Mouse (Mus musculus): ENCODE measurements at regions not wholly inside any gene's neighbourhood (a gene's known extent, or its start where the extent isn't known, plus 50 kb on each side); places are given as distances from the start of the nearest gene placed in this dataset.

- H3K9ac ChIP-seq (ENCODE audit: control insufficient read depth, low read depth, low read length, poor library complexity, severe bottlenecking) = no peak overlapping the region
- H3K79me2 ChIP-seq (ENCODE audit: control insufficient read depth, insufficient read depth, low read length, poor library complexity) = no peaks in the 10 kb centered on the region
- H3K9me3 ChIP-seq (replicated peaks; ENCODE audit: insufficient read depth, low read length) = no peaks in the 10 kb centered on the region
- H3K27ac ChIP-seq (ENCODE audit: control insufficient read depth, low read depth, low read length) = no peak overlapping the region
- no peaks in the 10 kb centered on the region for H3K4me1 ChIP-seq (ENCODE audit: control insufficient read depth in 1 of 2, insufficient read depth in 2 of 2, low read length in 2 of 2)
- no peak overlapping the region for H3K4me3 ChIP-seq (ENCODE audit: control insufficient read depth in 1 of 2, insufficient read depth in 1 of 2, low read depth in 2 of 2, low read length in 2 of 2)
- no peaks in the 10 kb centered on the region for H3K36me3 ChIP-seq (ENCODE audit: control insufficient read depth in 1 of 2, insufficient read depth in 2 of 2, low read length in 2 of 2)
- no peak for DNase-seq (ENCODE audit: low read depth, low spot score)
- no peak for TF ChIP-seq HCFC1 (IDR thresholded peaks at IDR 0.05; ENCODE audit: low read depth, low read length)
- no peak for TF ChIP-seq USF1 (IDR thresholded peaks at IDR 0.05; ENCODE audit: low read depth, low read length)
- no peak for TF ChIP-seq ZNF384 (IDR thresholded peaks at IDR 0.05; ENCODE audit: low read depth, low read length)
- no peak for TF ChIP-seq UBTF (IDR thresholded peaks at IDR 0.05; ENCODE audit: borderline replicate concordance, insufficient read depth, low read depth, low read length)
- no peak for TF ChIP-seq MYB (IDR thresholded peaks at IDR 0.05; ENCODE audit: low read depth, low read length)
- no peak for TF ChIP-seq GATA1 (IDR thresholded peaks at IDR 0.05; ENCODE audit: low read depth, low read length)
- TF ChIP-seq NELFE (IDR thresholded peaks at IDR 0.05; ENCODE audit: low read depth, low read length) = no peak
- TF ChIP-seq CTCF (IDR thresholded peaks at IDR 0.05 in 2 of 3, conservative IDR thresholded peaks at IDR 0.05 in 1 of 3; ENCODE audit: control insufficient read depth in 1 of 3, insufficient read depth in 1 of 3, low read depth in 2 of 3, low read length in 3 of 3, poor library complexity in 1 of 3, severe bottlenecking in 1 of 3) = no peak
- no peak for TF ChIP-seq RAD21 (IDR thresholded peaks at IDR 0.05; ENCODE audit: low read depth, low read length)
- no peak for TF ChIP-seq TCF12 (IDR thresholded peaks at IDR 0.05; ENCODE audit: low read depth, low read length)
- TF ChIP-seq TAL1 (IDR thresholded peaks at IDR 0.05; ENCODE audit: low read length) = no peak
- TF ChIP-seq MYC (IDR thresholded peaks at IDR 0.05; ENCODE audit: low read depth, low read length) = no peak
- no peak for TF ChIP-seq ZKSCAN1 (IDR thresholded peaks at IDR 0.05; ENCODE audit: low read depth, low read length)
- no peak for TF ChIP-seq MAX (IDR thresholded peaks at IDR 0.05; ENCODE audit: low read length)
- no peaks in the 10 kb centered on the region for H3K27me3 ChIP-seq (ENCODE audit: control insufficient read depth in 1 of 2, insufficient read depth in 2 of 2, low read length in 2 of 2)
Observed at GRCm38 (mm10) chr4:67626641-67627040, 799.3 kb downstream of the Tlr4 start.

DNA sequence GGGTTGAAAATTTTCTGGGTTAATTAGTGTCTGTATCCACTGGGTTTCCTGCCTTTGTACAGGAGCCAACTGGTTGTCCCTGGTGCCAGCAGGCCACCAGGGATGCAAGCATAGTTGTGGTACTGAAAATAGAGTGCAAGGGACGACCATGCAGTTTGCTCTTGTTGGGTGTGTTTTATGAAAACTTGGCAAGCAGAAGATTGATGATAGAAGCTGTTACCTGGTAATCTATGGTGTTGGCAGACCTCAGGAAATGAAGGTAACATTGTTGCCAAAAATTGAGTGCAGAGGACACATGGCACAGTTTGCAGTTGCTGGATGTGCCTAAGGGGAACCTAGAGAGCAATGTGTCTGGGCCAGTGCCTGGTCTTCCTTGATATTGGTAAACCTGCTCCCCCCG, 818.7 kb downstream of the Tlr4 start:
- TF ChIP-seq ZNF384 (IDR thresholded peaks at IDR 0.05; ENCODE audit: low read depth, low read length) = no peak
- TF ChIP-seq RAD21 (IDR thresholded peaks at IDR 0.05; ENCODE audit: low read depth, low read length) = no peak
- no peak for TF ChIP-seq SIN3A (IDR thresholded peaks at IDR 0.05; ENCODE audit: low read length)
- no peak for TF ChIP-seq MAZ (IDR thresholded peaks at IDR 0.05; ENCODE audit: low read depth, low read length)
- no peak for TF ChIP-seq MXI1 (IDR thresholded peaks at IDR 0.05; ENCODE audit: low read depth, low read length)
- no peak overlapping the region for H3K27ac ChIP-seq (ENCODE audit: control insufficient read depth, low read depth, low read length)
- H3K9ac ChIP-seq (ENCODE audit: control insufficient read depth, low read depth, low read length, poor library complexity, severe bottlenecking) = no peak overlapping the region
- H3K36me3 ChIP-seq (ENCODE audit: control insufficient read depth in 1 of 2, insufficient read depth in 2 of 2, low read length in 2 of 2) = no peaks in the 10 kb centered on the region
- no peaks in the 10 kb centered on the region for H3K27me3 ChIP-seq (ENCODE audit: control insufficient read depth in 1 of 2, insufficient read depth in 2 of 2, low read length in 2 of 2)
- no peaks in the 10 kb centered on the region for H3K79me2 ChIP-seq (ENCODE audit: control insufficient read depth, insufficient read depth, low read length, poor library complexity)
- H3K4me1 ChIP-seq (ENCODE audit: control insufficient read depth in 1 of 2, insufficient read depth in 2 of 2, low read length in 2 of 2) = no peaks in the 10 kb centered on the region
- H3K9me3 ChIP-seq (replicated peaks; ENCODE audit: insufficient read depth, low read length) = no peaks in the 10 kb centered on the region
- H3K4me3 ChIP-seq (ENCODE audit: control insufficient read depth in 1 of 2, insufficient read depth in 1 of 2, low read depth in 2 of 2, low read length in 2 of 2) = no peak overlapping the region
- DNase-seq (ENCODE audit: low read depth, low spot score) = no peak

Data from MEL (cell line).